In genomic region chr1:191183163-191184065, GRCm38 (mm10) we compare ENCODE assay signal across 8 mouse cellular contexts. TPM values are rescaled to one million over a fixed set of nuclear protein-coding genes. Genes with fewer than 3 reads are reported as not detected.
DNase-seq lines count a peak whose midpoint lies in the region; ATAC-seq and TF ChIP-seq lines count a peak whose summit lies in the region.

No protein-coding gene starts in this region.

- WGBS in lung, embryonic 15.5 days, result under 1% methylated on average over 67 of the region's 67 CpGs
- under 1% methylated on average over 67 of the region's 67 CpGs for WGBS in olfactory bulb, adult 2 months

- no peaks in the 10 kb centered on the region for H3K9me3 ChIP-seq in lung, embryonic 15.5 days

- H3K27ac ChIP-seq in lung, embryonic 15.5 days, result peak overlapping the region; percentile 86
- no peak overlapping the region for H3K27ac ChIP-seq in olfactory bulb, adult 2 months (ENCODE audit: insufficient read depth, low read depth, low read length)

- peak; percentile 71 for ATAC-seq in frontal cortex, adult (ENCODE audit: low TSS enrichment)
- ATAC-seq in hematopoietic stem cell, adult 5-6 weeks (replicated peaks in 1 of 2; ENCODE audit: insufficient read depth in 1 of 2, low FRiP score in 2 of 2, low TSS enrichment in 1 of 2, low read depth in 1 of 2, poor library complexity in 2 of 2, severe bottlenecking in 2 of 2), result peak; percentile 35 to 61
- ATAC-seq in lung, embryonic 15.5 days (ENCODE audit: borderline replicate concordance, extremely low read depth, low FRiP score, low TSS enrichment), result peak; percentile 93

- peak; percentile 99 for DNase-seq in NIH3T3 (ENCODE audit: low read depth)
- DNase-seq in cerebellum, adult 9-11 months, result peak; percentile 89
- peak; percentile 72 for DNase-seq in layer of hippocampus, adult 9-10 months (ENCODE audit: low spot score)
- DNase-seq in thymus, adult 18-20 months, result peak; percentile 51 to 60

- H3K4me1 ChIP-seq in lung, embryonic 15.5 days, result peaks cover 54% of the 10 kb centered on the region
- H3K4me1 ChIP-seq in olfactory bulb, adult 2 months (ENCODE audit: control insufficient read depth, insufficient read depth, low read length), result peaks cover 35% of the 10 kb centered on the region

- peak; percentile 46; the same call in 1 of the 2 replicates for TF ChIP-seq POLR2A in olfactory bulb, adult 2 months (IDR thresholded peaks at IDR 0.05; ENCODE audit: insufficient read depth, low read depth, low read length)

- peaks cover 53% of the 10 kb centered on the region for H3K27me3 ChIP-seq in lung, embryonic 15.5 days

- H3K4me2 ChIP-seq in lung, embryonic 15.5 days, result peak overlapping the region; percentile 99

- H3K9ac ChIP-seq in lung, embryonic 15.5 days, result peak overlapping the region; percentile 55

- peak overlapping the region; percentile 60 for H3K4me3 ChIP-seq in lung, embryonic 15.5 days
- H3K4me3 ChIP-seq in olfactory bulb, adult 2 months (ENCODE audit: insufficient read depth, low read depth, low read length), result peak overlapping the region; percentile 54

- TF ChIP-seq CTCF in olfactory bulb, adult 2 months (IDR thresholded peaks at IDR 0.05; ENCODE audit: insufficient read depth, low read depth, low read length), result no peak

- H3K36me3 ChIP-seq in lung, embryonic 15.5 days, result no peaks in the 10 kb centered on the region

RNA-seq across cellular contexts. Expression of gene Fam71a, which starts 18.8 kb away (rescaled TPM):
- total RNA-seq in hematopoietic stem cell, adult 5-6 weeks (2017), result 0.69 and 2.3 TPM in 2 replicates
- not detected in 2 replicates for polyA plus RNA-seq in lung, embryonic 15.5 days (2015; fragmentation: Nextera tagmentation; extraction: Ambion mirVana)
- polyA plus RNA-seq in olfactory bulb, adult 2 months (2012; ENCODE audit: insufficient read depth, insufficient read length, low replicate concordance, missing spikeins), result not detected in 2 replicates

RNA-seq across cellular contexts. Expression of gene Atf3, which starts 34.4 kb away (rescaled TPM):
- 63.1 and 74.7 TPM in 2 replicates for total RNA-seq in hematopoietic stem cell, adult 5-6 weeks (2017)
- 4.1 and 4.3 TPM in 2 replicates for polyA plus RNA-seq in lung, embryonic 15.5 days (2015; fragmentation: Nextera tagmentation; extraction: Ambion mirVana)
- polyA plus RNA-seq in olfactory bulb, adult 2 months (2012; ENCODE audit: insufficient read depth, insufficient read length, low replicate concordance, missing spikeins), result not detected in 2 replicates
